Mouse (Mus musculus) spleen, postnatal 4 days (tissue): Measurements from ENCODE around the gene Mrpl36.

Experiments used
- DNase-seq, 2 experiments: peaks; one replicate each; pipeline ENCODE4 v3.0.0; 2022; ENCODE audit warnings: low spot score in 2 of 2

Gene Mrpl36

DNA sequence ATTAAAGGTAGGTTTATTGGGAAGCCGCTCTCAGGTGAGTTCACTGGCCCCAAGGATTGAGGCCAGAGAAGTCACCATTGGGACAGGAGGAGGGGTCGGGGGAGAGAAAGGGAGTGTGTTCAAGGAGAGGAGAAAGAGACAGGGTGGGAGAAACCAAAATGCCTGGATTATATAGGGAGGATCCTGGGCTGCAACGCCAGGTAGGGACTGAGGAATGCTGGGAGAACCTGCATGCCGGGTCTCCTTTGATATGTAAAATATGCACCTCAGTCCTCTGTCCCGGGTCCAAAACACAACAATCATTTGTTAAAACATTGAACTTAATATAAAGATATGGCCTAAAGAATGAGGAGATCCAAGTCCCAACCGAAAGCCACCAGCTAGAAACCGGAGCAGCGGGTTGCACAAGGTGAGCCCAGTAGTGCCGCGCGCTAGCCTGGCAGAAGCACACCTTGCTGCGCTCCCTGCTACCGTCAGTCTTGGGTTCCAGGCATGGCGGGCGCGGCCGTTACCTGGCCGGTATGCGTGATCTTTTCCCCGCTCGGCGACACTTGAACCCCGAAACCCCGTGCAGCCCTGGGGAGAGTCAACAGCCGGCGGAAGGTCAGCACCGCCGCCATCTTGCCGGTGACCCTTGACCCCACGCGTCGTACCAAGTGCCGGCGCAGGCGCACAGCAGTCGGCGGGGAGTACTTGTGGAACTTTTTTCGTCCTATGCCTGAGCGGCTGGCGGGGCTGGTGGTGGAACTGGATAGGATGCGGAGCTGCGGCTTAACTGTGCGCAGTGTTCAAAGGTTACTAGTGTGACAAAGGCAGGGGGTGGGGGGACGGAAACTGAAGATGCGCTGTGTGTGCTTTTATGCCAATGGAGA is at the start of gene Mrpl36, which contains the start of gene Ndufs6:
Mrpl36 (plus strand) TSS at position 687 of the 872 bp plus-strand sequence.
Ndufs6 (minus strand) TSS at position 716 of the 872 bp plus-strand sequence.
- DNase-seq: peak; percentile 91 to 96

DNA sequence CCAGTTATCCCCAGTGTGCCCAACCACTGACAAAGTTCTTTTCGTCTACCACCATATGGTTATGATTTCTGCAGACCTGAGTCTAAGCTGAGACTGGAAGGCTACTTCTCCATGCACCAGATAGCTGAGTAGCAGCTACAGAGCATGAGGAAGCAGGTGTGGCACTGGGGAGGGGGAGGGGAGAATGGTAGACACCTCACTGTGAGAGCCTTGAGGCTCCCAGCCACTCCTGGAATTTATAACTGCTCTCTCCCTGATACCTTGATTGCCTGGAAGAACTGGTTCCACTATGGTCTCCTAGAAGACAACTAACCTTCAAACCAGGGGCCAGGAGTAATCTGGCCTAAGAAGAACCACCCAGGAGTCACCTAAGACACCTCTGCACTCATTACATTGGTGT is 49.1 kb upstream of the Mrpl36 start:
- no peak for DNase-seq

DNA sequence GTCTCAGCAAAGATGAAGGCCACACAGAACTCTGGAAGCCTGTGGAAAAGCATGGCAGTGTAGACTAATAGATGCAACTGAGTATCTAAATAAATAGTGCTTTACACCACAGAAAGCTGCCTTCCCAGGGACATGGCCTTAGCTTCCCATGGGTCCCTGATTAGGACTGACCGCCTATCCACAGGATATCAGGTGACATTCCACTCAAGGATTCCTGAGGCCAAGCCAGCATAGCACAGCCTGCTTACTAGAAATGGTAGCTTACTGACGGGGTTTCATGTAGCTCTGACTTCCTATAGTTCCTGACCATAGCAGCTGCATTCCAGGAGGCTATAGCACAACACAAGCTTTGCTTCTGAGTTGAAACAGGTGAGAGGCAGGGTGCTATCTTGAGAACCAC is 45.9 kb upstream of the Mrpl36 start:
- no peak for DNase-seq

DNA sequence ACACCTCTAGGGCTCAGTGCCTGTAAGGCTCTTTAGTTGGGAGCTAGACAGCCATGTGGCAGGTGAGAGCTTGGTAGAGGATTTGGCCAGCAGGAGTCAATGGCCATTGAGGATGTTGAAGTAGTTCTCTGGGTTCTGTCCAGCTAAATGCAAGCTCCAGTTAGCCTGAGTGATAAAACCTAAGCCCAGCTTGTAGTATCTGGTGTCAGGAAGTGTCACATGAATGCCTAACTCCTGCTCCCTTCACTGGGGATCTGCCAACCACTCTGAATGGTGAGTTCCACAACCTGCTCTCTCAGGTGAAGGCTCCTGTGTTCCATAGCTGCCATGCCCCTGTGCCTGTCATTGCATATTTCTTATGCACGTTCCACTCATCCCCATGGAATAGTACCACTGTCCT is 44.8 kb upstream of the Mrpl36 start:
- DNase-seq: no peak

DNA sequence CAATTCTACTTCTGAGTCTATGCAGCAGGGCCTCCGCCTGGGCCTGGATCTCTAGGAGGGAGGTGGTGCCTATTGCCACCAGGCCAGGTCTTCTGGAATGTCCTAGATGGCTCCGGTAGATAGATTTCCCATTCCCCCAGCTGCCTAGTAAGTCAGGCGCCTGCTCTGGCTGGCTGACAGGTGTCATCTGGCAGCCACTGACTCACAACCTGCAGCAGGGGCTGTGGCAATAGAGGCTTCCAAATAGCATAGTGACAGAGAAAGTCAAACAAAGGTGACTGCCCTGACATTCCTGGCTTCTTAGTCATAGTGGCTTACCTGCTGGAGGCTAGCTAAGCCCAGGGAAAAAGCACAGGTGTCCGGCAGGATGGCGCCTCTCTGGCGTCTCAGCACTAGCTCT is 38.1 kb upstream of the Mrpl36 start:
- no peak for DNase-seq

DNA sequence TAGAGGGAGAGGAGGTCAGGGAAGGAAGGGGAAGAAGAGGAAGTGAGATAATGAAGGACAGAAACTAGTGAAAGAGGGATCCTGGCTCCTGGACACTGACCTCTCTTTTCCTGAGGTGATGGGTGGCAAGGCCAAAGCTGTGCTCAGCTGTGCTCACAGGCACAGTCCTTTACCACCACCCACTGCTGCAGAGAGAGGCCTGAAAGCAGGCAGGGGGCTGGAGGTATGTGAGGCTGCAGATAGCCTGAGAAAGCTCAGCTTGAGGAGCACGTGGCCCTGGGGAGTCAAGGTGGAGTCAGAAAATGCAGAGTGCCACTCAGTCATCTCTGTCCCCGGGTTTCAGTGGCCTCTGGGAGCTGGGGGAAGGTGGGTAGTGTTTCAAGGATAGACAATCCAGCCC is 37.2 kb upstream of the Mrpl36 start:
- no peak for DNase-seq

DNA sequence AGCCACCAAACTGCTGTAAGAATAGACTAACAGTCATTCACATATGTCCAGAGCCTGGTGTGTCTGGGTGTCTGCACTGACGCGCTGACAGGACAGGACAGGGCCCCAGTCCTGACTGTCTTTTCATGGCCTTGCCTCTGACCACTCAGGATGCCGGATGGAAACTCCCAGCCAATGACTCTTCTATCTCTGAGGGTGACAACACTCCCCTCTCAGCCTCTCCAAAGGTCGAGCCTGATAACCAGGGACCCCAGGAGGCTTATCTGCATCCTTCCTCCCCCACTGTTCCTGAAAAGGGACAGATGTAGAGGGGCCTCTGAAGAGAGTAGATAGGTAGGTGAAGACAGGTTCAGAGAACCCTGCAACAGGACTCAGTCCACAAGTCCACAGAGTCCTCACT is 29.6 kb upstream of the Mrpl36 start:
- DNase-seq: no peak

DNA sequence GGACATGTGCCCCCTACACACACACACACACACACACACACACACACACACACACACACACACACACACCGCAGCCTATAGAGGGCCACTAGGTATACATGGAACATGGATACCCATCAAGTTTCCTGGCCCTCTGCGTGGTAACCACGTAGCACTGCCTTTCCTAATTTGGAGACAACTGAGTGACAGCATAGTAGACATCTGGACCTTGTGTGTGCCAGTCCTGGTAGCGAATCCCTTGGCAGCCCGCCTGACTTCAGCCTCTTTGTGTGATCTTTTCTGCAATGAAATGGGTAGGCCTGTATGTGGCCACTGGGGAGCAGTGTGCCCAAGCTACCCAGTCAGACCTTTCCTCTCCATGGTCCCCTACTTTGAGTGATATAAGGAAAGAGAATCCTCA is 29.0 kb upstream of the Mrpl36 start:
- DNase-seq: no peak

DNA sequence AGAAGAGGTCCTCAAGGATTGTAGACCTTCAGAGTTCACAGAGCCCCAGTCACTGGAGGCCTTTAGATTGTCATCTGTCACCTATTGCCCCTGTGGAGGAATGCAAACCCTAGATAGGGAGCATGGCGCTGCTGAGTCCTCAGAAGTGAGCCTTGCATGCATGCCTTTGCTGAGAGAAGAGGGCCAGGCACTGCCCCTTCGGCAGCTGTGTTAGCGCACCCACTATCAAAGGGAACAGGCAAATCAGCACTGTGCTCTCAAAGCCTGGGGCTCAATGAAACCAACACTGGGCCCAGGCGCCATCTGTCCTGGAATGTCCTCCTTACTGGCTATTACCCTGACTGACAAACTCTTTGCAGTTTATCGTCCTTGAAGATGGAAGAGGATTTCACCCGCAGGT is 23.6 kb upstream of the Mrpl36 start:
- DNase-seq: no peak

DNA sequence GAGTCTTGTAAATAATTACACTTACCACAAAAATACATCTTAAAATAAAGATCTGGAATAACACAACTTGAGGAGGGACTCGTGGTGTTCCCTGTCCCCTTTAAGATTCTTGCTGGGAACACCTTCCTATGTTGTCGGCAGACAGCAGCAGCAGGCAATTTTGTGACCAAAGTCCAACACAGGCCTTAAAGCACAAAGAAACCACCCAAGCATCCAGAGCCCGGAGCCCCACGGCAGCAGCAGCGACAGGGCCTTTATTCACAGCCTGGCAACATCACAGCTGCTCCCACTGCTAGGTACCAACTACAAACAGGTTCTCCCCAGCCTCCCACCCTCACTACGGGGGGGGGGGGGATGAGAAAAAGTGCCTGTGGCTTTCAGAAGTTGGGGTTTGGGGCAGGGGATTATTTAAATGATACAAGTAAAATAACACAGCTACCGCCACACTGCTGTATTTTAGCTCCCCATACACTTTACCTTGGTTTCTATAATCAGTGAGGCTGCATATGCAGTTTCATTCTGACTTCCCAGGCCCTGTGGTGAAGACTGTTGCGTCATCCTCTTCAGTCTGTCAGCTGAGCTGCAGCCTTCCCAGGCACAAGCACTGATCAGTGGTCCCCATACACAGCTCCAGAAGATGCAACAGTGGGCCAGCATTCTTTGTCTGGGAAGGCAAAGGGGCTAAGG is 22.8 kb upstream of the Mrpl36 start:
- DNase-seq: no peak

DNA sequence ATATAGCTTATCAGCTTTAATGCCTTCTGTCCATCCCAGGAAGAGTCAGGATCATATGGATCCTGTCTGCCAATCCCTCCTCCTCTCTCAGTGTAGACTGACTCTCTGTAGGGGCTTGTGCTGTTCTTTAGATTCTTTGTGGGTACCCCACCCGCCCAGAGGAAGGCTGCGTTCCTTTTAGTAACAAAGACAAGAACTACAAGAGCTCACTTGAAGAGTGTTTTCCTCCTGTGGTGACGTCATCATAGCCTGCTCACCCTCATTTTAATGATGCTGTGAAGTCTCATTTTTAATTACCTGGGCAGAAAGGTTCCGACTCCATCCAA is 22.3 kb upstream of the Mrpl36 start:
- DNase-seq: no peak

DNA sequence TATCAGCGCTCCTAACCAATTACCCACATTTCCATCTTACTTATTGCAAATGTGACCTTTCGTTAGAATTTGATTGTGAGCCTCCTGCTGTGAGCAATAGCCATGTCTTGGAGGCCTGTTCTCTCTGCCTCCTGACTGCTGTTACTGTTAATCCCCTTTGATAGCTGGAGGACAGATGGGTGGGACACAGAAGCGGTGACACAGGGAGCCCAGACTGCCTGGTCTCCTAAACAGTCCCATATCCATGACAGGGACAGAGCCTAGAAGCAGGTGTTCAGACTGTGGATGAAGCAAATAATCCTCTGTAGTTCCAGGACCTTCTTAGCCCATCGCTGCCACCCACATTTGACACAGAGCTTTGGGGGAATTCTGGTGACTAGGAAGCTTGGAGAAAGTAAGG is 21.9 kb upstream of the Mrpl36 start:
- DNase-seq: no peak

DNA sequence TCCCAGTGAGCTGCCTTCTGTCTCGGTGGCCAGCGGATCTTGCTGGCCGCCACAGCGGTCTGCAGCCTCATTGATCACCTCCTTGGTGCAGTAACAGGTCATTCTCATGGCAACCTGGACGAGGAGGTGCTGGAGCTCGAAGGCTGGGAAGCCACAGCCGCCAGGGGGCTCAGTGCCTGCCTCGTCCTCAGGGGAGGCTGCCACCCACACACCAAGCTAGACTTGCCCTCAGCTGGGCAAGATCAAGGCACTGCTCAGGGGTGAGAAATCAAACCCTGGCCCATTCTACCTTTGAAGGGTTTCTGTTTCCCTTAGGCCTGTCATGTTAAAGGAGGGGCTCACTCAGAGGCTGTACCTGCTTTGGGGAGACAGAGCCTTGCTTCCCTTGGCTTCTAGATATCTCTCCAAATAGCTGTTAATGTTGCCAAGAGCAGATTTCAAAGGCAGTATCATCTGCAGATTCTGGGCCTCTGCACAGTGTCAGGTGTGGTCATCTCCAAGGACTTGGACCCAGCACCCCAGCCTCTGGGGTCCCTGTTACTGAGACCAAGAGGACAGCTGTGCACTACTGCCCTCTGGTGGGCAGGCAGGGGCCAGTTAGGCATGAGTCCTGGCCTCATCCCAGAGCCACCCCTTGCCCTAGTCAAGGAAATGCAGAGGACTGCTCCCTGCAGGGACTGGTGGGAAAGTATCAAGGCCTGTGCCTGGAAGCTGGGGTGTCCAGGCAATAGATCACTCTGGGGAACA is 18.0 kb upstream of the Mrpl36 start:
- peak; percentile 35 to 77 for DNase-seq

DNA sequence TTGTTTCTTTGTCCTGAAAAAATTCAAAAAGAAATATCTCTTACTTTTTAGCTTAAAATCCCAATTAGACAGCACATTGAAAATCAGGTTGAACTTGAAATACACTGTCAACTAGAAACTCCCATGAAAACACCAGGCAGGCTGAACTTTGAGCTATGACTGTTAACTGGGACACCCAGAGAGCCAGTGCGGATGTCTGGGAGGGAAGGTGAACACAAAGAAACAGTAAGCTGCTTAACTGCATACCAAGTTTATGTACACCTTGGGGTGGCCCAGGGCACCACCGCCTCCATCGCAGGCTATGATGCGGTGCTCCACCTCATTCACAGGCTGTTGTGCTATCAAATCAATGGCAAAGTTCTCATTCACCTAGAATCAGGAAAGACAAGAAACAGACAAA is 8.3 kb upstream of the Mrpl36 start:
- no peak for DNase-seq

DNA sequence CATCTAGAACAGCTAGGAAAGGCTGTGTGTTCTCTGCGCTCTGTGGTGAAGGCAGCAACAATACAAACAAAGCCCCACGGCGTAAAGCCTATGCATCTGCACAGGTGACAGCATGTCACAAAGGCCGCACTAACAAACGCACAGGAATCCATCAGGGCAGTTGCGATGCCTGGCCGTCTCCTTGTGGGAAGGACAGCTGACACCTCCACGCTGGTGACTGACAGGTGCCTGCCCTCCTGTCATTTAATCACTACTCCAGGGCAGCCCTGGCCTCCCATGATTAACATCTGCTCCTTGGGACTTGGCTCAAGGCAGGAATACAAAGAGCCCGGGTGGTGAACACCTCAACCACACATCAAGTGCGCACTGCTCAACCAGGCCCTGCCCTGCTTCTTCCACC is 5.7 kb upstream of the Mrpl36 start:
- no peak for DNase-seq

DNA sequence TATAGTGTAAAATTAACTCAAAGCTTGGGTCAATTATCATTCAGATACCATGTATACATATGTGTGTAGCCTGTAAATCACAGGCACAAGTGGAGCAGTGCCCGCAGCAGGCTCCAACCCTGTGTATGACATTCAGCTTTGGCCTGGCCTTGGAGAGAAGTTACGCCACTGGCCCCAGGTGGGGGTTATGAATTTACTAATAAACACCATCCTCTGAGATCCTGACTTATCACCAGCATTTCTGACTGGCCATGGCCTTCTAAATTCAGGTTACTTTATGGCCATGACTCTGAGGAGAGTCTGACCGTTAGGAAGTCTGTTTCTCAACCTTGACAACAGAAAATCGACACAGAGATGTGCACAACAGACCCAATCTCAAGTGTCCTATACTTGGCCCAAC is 4.9 kb upstream of the Mrpl36 start:
- DNase-seq: no peak

DNA sequence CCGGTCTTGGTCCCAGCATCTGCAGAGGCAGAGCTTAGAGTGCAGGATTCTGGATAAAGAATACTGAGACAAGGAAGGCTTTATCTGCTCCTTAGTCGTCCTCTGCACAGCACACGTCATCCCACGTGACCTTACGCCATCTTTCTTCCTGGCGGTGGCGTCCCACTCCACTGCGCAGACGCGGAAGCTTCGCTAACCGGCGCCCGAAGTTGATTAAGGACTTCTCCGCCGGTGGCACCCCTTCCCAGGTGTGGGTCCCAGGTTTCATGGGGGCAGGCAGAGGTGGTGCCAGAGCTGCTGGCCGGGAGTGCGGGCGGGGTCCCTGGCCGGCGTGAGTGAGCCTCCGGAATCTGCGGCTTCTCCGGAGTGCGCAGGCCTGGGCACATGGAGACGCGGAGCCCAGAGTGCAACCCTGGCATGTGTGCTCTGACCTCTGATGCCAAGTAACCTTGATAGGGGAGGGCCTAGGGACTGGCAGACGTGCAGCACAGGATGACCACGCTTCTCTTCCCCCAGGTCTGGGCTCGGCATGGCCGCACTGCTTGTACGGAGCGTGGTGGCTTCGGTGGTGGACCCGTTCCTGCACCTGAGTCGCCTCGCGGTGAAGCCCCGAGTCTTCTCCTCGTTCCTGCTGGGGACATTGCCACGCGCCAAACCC is 2.7 kb downstream of the Mrpl36 start:
- DNase-seq: peak; percentile 87 to 94

DNA sequence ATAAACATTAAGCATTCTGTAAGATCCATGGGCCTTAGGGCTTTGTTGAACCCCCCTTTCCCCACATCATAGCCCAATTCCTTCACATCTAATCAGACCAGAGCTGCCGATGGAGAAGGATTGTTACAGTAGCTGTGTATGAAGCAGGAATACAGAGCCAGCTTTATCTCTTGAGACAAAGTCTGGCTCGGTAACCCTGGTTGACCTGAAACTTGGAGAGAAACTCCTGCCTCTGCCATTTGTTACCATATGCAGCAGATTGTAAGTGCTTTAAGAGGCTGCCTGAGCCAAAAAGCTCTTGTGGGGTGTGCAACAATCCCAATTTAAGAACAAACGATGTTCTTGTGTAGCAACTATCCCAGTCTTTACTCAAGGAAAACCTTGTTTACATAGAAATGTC is 3.4 kb downstream of the Mrpl36 start:
- DNase-seq: no peak

DNA sequence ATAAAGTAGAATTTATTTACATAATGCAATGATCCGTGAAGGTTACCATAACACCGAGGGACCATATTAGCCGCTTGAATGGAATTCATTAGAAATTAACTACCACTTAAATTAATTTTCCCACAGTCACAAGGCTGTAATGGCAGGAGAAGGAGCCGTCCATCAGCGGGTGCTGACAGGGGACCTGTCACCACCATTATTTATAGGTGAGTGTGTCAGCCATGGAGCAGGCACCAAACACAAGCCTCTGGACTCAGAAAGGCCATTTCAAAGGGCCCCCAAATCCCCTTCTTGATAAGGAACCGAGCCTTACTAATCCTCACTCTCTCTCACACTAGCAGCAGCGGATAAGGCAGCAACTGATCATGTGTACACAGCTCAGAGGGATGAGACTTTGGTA is 8.4 kb downstream of the Mrpl36 start:
- DNase-seq: no peak

DNA sequence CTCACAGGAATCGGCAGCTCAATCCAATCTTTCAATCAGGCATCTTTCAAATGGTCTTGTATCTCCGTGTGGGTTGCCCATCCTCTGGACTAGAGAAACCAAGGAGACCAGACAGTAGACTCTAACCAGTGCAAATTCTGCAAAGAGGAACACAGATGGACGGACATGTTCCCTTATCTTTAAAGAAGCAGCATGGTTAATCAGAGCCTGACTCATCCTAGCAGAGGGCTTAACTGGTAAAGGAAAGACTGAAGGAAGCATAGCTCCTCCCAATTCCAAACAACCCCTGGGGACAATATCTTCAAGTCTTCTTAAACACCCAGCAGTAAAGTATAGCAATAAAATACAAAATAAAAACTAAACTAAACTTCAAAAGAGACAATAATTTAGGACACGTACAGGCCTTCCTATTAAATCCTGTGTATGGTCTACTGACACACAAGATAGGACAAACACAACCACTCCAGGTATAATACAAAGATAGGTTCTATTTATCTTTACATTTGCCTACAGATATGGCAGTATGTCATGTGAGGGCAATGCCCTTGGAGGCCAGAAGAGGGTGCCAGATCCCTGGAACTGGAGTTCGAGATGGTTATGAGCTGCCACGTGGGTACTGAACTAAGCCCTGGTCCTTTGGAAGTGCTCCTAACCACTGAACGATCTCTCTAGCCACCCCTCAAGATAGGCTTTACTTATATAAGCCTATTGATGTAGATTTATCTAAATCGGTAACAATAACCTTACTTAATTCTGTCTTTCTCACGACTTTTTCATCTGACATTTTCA is 17.0 kb downstream of the Mrpl36 start:
- DNase-seq: no peak

DNA sequence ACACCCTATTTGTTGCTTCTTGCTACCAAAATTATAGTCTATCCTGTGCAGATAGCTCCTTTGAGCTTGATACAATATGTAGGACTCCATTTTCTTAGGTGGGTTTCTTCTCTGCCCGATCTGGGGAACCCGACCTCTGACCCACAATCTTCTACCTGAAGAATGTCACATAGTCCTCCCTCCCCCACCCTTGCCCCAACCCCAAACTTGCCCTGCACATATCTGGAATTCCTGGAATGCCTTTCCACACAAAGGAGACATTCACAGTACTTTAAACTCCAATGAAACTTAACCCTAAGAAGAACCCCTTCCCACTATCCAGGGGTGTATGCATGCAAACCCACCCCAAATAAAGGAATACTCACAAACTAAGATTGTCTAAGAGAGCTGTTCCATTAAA is 17.8 kb downstream of the Mrpl36 start:
- DNase-seq: no peak
